Mouse (Mus musculus) layer of hippocampus, adult 9-10 months (tissue): ENCODE data around the gene Cfdp1.

Experiments used
- DNase-seq: peaks from one replicate; pipeline ENCODE4 v3.0.0; 2022; ENCODE audit warnings: low spot score

Gene Cfdp1

GRCm38 (mm10) chr8:111739604-111740003, 114.5 kb downstream of the Cfdp1 start:
- no peak for DNase-seq

DNA sequence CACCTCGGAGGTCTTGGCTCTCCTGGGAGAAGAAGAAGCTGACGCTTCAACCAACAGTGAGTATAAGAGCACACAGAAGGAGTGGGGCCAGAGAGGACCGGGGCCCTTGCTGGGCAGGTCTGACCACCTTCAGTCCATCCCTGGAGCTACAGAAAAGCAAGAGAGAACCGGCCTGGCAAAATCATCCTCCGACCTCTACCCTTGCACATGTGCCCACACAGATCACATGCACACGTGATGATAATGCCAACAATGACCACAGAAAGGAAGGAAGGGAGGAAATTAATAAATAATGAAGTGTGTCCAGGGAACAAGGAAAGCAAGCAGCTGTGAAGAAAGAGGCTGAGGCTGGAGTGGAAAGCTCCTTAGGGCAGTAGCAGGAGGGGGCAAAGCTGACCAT, 115.2 kb downstream of the Cfdp1 start:
- DNase-seq: no peak

DNA sequence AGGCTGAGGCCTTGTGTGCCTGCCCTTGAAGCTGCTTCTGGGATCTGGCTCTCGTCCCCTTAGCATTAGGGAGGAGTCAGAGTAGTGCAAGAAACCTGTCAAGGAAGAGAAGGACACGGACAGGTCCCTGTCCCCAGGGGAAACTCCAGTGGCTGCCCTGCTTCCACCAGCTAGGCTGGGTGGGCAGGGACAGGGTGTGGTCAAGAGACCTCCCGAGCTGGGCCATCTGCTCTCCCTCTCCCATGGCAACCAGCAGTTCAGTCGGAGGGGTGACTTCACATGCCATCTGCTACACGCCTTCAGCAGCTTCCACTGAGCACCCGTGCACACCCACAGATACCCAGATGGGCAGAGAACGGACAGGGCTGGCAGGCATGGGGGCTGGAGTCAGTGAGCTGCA, 117.8 kb downstream of the Cfdp1 start:
- DNase-seq: no peak

- DNase-seq: no peak
These were observed 118.3 kb downstream of the Cfdp1 start for GRCm38 (mm10) chr8:111735791-111736190.

DNA sequence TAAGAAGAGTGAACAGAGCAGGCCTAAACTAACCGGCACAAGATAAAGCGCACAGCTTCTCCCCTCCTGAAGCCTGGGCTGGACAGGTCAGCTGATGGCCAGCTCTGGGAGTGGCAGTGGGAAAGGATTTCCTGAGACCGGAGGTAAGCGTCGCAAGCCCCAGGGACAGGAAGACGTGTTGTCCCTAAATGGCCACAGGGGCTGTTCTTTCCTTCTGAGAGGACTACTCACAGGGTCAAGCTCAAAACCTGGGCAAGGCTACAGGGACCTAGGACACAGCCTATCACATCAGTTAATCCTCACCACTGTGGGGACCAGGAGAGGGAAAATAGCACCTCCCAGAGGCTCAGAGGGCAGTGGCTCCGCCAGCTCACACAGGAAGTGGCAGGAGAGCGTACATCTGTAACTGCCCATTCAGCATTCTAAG, 118.7 kb downstream of the Cfdp1 start:
- no peak for DNase-seq

DNA sequence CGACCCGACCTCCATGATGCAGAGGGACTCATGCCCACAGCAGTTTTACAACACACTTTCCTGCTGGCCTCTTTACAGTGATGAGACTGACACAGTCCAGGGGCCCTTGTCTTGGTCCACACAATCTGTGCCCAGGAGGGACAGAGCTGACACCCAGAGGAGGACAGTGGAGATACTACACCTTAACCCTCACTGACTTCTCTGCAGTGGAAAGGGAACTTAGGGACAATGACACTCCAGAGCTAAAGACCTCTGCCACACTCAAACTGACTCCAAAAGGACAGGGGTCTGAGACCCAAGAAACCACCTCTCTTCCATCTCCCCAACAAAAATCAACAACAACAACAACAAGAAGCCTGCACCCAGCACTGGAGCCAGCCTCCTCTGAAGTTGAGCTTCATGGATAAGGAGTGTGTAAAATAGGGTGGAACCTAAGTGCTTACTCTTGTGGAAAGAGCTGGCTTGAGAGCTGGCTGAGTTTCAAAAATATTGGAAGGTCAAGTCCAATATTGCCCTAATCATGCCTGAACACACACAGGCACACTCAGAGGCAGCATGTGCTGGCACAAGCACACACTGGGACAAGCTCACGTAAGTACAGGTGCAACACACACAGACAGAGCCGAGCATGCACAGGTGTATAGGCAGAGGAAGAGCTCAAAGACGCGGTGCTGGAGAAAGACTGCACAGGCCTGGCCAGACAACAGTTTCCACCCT, 119.7 kb downstream of the Cfdp1 start:
- no peak for DNase-seq

DNA sequence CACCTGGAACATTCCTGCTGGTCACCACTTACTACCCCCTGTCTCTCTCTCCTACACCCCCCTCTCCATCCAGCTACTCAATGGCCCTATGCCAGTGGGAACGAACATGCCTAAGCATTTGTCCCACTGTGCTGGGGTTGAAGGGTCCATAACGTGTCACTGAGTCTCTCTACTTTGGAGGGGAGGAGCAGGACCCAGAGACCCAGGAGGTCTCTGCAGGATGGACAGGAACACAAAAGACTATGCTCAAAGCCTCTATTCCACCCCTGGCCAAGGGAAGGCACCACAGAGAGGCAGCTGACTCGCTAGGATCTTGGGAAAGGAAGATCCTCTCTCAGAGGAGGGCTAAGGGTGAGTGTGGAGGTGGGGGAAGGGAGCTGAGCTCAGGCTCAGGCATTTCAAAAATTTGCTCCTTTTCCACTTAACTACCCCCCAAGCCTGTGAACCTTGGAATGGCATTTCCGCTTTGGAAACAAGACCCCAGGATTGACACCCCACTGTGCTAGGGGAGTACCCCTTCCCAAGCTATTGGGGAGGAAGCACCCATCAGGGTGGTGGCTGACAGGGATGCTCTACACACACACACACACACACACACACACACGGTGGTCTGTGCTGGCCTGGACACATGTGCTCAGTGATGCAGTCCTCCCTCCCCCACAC, 120.4 kb downstream of the Cfdp1 start:
- DNase-seq: no peak

DNA sequence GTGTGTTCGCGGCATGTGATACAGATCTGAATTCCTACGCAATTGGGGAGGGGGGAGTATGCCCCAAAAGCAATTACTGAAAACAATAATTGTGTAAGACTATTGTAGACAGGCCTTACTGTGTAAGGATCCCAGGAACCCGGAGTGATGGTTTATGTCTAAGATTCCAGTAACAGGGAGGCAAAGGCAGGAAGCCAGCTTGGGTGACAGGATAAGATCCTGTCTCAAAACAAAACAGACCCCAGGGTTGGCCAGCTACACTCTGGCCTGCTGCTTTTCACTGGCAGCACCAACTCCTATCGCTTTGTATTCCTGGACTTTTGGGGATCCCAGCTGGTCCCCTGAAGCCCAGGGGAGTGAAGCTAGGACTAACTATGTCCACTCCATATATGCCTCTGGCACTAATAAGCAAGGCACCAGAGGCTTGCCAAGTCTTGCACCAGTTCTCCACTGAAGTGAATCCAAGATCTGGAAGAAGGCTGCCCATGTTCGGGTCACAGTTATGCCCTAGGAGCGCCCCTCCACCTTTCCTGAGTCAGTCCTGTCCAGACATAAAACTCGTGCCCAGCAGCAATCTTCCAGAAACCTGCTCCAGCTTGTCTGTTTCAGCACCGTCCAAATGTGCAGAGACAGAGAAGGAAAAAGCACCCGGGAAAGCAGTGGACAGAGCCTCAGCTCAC, 121.5 kb downstream of the Cfdp1 start:
- no peak for DNase-seq

GRCm38 (mm10) chr8:111732004-111732403, 122.1 kb downstream of the Cfdp1 start:
- DNase-seq: peak; percentile 81

DNA sequence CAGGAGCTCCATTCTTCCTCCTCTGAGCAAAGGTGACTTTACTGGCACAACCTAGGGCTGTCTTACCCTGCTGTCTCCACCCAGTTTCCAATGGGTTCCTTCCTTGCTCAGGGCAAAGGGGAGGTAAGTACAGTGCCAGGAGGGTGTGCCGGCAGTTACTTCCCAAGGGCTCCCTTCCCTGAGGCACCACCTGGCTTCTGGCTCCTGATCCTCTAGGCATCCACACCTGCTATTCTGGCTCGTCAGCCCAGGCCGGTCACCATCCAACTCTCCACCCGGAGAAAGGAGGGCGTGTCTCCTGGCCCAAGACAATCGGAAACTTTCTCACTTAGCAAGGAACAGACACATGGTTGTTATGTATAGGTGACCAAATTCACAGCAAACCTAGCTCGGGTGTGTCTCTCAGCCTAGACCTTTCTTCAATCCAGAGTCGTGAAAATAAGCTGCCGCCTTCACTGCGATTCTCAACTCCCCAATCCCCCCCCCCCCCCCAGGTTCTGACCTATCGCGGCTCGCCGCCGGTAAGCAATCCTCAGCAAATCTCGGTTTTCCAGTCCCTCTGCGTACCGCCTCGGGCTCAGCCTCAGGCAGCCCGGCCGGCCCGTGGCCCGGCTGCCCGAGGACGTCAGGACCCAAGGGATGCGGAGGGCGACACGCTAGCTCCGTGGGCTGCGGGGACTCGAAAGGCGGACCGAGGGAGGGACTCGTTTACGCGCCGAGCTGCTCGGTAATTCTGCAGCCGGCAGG, 122.7 kb downstream of the Cfdp1 start:
- no peak for DNase-seq

DNA sequence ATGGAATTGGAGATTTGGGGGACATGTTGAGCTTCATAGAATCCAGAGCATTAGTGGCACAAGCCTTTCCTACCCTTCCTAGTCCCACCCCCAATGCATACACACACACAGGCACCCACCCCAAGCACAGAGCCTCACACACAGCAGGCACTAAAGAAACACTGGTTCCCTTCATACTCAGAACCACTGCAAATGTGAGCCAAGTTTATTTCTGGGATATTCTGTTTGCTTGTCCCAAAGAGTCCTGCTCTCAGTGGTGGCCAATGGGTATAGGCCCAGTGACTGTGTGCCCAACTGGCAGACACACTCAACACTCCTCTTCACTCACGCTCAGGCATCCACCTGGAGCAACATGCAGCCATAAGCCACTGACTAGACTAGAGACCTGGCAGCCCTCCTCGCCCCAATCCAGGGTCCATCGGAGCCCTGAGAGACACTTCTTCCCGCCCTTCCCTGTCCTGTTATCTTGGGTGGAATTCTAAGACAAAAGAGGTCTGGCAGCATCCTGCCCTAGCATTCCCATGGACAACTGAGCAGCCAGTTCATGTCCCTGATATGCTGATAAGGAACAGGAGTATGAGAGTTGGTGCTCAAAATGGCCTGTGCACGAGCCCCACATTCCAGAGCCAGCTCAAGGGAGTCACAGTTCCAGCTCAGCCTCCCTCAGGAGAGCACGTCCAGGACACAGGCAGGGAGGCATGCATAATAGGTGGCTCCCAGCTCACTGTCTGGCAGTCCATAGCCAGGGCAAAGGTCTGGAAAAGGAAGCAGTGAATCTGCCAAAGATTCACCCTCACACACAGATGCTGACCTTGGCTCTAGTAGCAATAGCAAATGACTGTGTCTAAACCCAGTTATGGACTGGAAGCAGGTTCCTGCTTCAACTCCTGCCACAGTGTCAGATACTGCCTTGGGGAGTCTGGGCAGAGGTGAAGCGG, 124.6 kb downstream of the Cfdp1 start:
- no peak for DNase-seq

GRCm38 (mm10) chr8:111728481-111728880, 125.6 kb downstream of the Cfdp1 start:
- DNase-seq: no peak

DNA sequence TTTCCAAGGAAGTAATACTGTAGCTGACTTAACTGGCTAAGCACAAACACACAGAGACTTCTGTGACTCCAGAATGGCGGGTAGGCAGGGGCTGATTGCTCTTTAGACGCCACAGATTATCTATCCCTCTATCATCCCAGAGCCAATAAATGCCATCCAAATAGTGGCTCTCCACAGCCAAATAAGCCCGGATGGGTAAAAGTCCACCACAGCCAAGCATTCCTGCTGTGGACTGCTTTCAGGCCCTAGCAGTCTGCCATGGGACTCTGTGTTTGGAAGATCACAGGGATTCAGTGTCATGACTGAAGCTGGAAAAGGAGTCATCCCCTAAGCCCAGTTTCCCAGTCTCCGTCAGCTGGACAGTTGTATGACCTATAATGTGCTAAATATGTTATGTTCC, 126.5 kb downstream of the Cfdp1 start:
- no peak for DNase-seq

- DNase-seq: no peak
These were observed 127.8 kb downstream of the Cfdp1 start for GRCm38 (mm10) chr8:111726102-111726900.

DNA sequence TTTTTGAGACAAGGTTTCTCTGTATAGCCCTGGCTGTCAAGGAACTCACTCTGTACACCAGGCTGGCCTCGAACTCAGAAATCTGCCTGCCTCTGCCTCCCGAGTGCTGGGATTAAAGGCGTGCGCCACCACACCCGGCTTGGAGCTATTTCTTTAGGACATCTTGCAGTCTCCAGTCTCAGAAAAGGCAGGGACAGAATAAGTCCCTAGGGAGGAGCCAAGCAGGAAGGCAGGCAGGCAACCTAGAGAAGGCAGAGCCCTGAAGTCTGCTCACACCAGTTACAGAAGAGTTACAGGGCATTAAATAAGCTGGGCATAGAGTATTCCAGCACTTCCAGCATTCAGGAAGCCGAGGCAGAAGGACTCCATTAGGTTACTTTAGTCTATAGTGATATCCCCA, 128.8 kb downstream of the Cfdp1 start:
- no peak for DNase-seq

DNA sequence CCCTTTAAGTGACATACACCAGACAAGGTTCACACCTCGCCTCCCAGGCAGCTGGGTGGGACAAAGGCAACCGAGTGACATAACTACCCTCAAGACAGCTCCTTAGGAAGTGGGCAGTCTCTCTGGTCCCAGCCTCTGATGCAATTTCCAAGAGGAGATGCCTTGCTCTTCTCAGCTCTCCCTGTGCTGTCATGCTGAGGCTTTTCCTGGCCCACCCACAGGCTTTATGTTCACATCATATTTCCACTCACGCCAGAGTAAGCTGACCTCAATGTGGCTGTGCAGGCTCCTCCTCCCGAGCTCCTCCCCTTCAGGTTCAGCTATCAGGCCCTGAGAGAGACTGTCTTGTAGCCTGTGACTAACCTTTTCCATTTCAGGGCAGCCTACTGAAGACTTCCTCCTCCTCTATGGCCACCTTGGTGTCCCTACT, 134.0 kb downstream of the Cfdp1 start:
- no peak for DNase-seq

DNA sequence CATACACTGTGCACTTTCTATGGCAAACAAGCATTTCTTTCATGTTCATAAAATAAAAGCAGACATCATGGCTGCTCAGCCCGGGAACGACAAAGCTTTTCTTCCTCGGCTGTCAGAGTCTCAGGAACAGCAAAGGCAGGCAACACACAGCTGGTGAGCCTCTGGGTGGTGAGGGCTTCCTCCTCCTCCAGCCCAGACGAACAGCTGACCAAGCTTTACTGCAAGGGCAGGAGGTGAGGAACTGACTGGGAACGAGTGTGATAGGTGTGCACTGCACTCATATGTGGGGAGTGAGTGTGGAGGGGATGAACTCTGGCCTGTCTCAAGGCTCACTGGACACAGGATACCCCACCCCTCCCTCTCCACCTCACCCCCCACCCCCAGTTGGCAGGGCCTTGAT, 135.2 kb downstream of the Cfdp1 start:
- no peak for DNase-seq
